ENCODE assay signal across 8 mouse cellular contexts in genomic region chr2:166655727-166656520, GRCm38 (mm10). TPM values are rescaled to one million over a fixed set of nuclear protein-coding genes. Genes with fewer than 3 reads are reported as not detected.
A peak's percentile ranks its signal among the peaks of the same experiment; 100 is the strongest.
DNase-seq lines count a peak whose midpoint lies in the region; ATAC-seq and TF ChIP-seq lines count a peak whose summit lies in the region.

No protein-coding gene starts in this region.

- intact Hi-C loops in gastrocnemius, adult 2 months (cut with DNase I), result no loop called here

- 34% methylated on average over 11 of the region's 11 CpGs for WGBS in intestine, postnatal 0 days
- WGBS in midbrain, embryonic 12.5 days, result 58% methylated on average over 11 of the region's 11 CpGs

- no peak overlapping the region for H3K9ac ChIP-seq in intestine, postnatal 0 days (ENCODE audit: low read depth, low read length)
- no peak overlapping the region for H3K9ac ChIP-seq in midbrain, embryonic 12.5 days (replicated peaks)

- no peak overlapping the region for H3K4me3 ChIP-seq in gastrocnemius, adult 2 months
- no peak overlapping the region for H3K4me3 ChIP-seq in brown adipose tissue, adult 24 weeks (ENCODE audit: insufficient read depth, low read depth, low read length)
- no peak overlapping the region for H3K4me3 ChIP-seq in intestine, postnatal 0 days (ENCODE audit: low read depth, low read length)
- H3K4me3 ChIP-seq in midbrain, embryonic 12.5 days, result peak overlapping the region; percentile 13; the same call in 1 of the 2 replicates

- DNase-seq in gastrocnemius, adult 2 months, result no peak
- DNase-seq in gastrocnemius, postnatal 4 days (ENCODE audit: low spot score in 2 of 2), result no peak
- peak; percentile 63 for DNase-seq in thymus, postnatal 0 days (ENCODE audit: low spot score)
- DNase-seq in left cerebral cortex, adult 11 months (ENCODE audit: low spot score), result no peak
- DNase-seq in urinary bladder, postnatal 10 days (ENCODE audit: low spot score), result no peak

- H3K4me2 ChIP-seq in intestine, postnatal 0 days (replicated peaks; ENCODE audit: low read depth), result no peak overlapping the region
- peak overlapping the region; percentile 36 for H3K4me2 ChIP-seq in midbrain, embryonic 12.5 days (replicated peaks)

- no peaks in the 10 kb centered on the region for H3K9me3 ChIP-seq in intestine, postnatal 0 days (ENCODE audit: control insufficient read depth)
- no peaks in the 10 kb centered on the region for H3K9me3 ChIP-seq in midbrain, embryonic 12.5 days

- TF ChIP-seq CTCF in gastrocnemius, adult 2 months (IDR thresholded peaks at IDR 0.05), result no peak
- no peak for TF ChIP-seq CTCF in intestine, postnatal 0 days (IDR thresholded peaks at IDR 0.05; ENCODE audit: low read depth)

- no peaks in the 10 kb centered on the region for H3K36me3 ChIP-seq in intestine, postnatal 0 days (ENCODE audit: control insufficient read depth, insufficient read depth)
- no peaks in the 10 kb centered on the region for H3K36me3 ChIP-seq in midbrain, embryonic 12.5 days

- ATAC-seq in intestine, postnatal 0 days, result peak; percentile 60
- no peak for ATAC-seq in midbrain, embryonic 12.5 days (ENCODE audit: low FRiP score, low read depth)

- peak overlapping the region; percentile 56 for H3K27ac ChIP-seq in gastrocnemius, adult 2 months
- H3K27ac ChIP-seq in brown adipose tissue, adult 24 weeks (replicated peaks; ENCODE audit: low read depth, low read length), result peak overlapping the region; percentile 37; the same call in 1 of the 2 replicates
- H3K27ac ChIP-seq in intestine, postnatal 0 days (ENCODE audit: low read depth, low read length), result no peak overlapping the region
- peak overlapping the region; percentile 86 for H3K27ac ChIP-seq in midbrain, embryonic 12.5 days (replicated peaks)

- H3K4me1 ChIP-seq in brown adipose tissue, adult 24 weeks (ENCODE audit: control insufficient read depth, insufficient read depth, insufficient read length, low read length), result peaks cover 33% of the 10 kb centered on the region
- no peaks in the 10 kb centered on the region for H3K4me1 ChIP-seq in intestine, postnatal 0 days (replicated peaks; ENCODE audit: control insufficient read depth, insufficient read depth, low read length)
- peaks cover 49% of the 10 kb centered on the region for H3K4me1 ChIP-seq in midbrain, embryonic 12.5 days

- H3K27me3 ChIP-seq in intestine, postnatal 0 days (replicated peaks; ENCODE audit: control insufficient read depth, insufficient read depth, low read length), result no peaks in the 10 kb centered on the region
- H3K27me3 ChIP-seq in midbrain, embryonic 12.5 days, result no peaks in the 10 kb centered on the region

RNA-seq across cellular contexts. Expression of gene Prex1, which starts 57.7 kb away (rescaled TPM):
- total RNA-seq in gastrocnemius, adult 2 months (2021), result 1 to 10 TPM; 3.0 to 5.2 TPM
- total RNA-seq in gastrocnemius, postnatal 4 days (2021), result 10 to 100 TPM; 18.2 to 19.4 TPM
- 2.3 and 4.0 TPM in 2 replicates for polyA plus RNA-seq in brown adipose tissue, adult 24 weeks (2012; ENCODE audit: insufficient read depth, insufficient read length, missing spikeins)
- 4.0 TPM in 2 replicates for polyA plus RNA-seq in intestine, postnatal 0 days (2015; fragmentation: Nextera tagmentation; extraction: Ambion mirVana)
- 26.2 and 27.4 TPM in 2 replicates for polyA plus RNA-seq in midbrain, embryonic 12.5 days (2016; fragmentation: Nextera tagmentation; extraction: Ambion mirVana)
- polyA plus RNA-seq in thymus, postnatal 0 days (2015; fragmentation: Nextera tagmentation; extraction: Ambion mirVana), result 41.9 and 49.8 TPM in 2 replicates
